ENCODE assay signal across 9 mouse cellular contexts in the genomic region with DNA sequence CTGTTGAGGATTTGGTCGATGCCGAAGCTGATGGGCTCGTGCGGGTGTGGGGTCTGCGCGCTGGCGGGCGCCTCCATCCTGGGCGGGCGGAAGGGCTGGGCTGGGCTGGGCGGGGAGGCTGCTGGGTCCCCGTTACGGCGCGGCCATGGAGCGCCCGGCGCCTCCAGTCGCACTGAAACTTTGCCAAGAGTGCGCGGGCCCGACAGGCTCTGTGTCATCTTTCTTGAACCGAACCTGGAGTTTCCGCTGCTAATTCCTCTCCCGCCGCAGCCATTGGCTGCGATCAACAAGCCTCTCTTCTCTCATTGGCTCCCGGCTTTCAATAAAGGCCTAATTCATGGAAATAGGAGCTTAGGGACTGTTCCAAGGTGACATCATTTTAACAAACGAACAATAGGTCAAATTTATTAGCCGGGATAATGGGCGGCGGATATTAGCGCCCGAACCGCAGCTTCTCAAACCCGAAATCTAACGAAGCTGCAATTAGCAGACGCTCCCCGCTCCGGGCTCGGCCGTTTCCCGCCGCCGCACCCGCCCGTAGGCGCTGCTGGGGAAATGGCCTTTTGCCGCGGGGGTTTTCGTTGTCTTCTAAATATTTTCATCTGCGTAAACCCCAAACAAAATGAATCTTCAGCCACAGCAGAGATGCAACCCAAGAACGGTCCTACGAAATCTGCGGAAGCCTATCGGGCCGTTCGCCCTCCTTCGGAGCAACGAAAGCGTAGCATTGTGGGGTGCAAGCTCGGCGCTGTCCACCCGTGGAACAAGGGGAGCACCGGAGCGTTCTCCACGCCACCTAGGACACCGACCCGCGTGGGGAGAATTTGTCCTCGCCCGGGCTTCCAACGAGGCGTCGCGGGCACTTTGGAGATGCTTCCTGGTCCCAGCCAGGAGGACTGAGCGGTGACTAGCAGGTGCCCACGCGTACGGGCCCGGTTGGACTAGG. TPM values are rescaled to one million over a fixed set of nuclear protein-coding genes. Genes with fewer than 3 reads are reported as not detected.
DNase-seq lines count a peak whose midpoint lies in the region; ATAC-seq and TF ChIP-seq lines count a peak whose summit lies in the region.
"Had no signal": no experiment of that assay in that cellular context is flagged by ENCODE, and none has a peak within 500 bp of the region (broad histone marks: within the 10 kb centered on the region; RNA-seq: fewer than 3 reads in every experiment).

Gene Tlx3, minus strand, starts transcription at position 207 of the 946 bp plus-strand sequence.

- DNase-seq in liver, embryonic 11.5 days (ENCODE audit: low spot score), result peak; percentile 52
- DNase-seq in liver, result no peak
- peak; percentile 14 for DNase-seq in c-Kit-positive CD71-positive TER-119-negative erythroid progenitor cells, embryonic 14.5 days (ENCODE audit: low read depth)
- peak; percentile 83 for DNase-seq in hindbrain, postnatal 0 days (ENCODE audit: low spot score)
- DNase-seq in c-Kit-positive CD71-positive TER-119-positive erythroid progenitor cells, embryonic 14.5 days (ENCODE audit: low spot score), result no peak
- no peak for DNase-seq in ovary, adult 18-20 months (ENCODE audit: low spot score)

- peak within 1 kb of the TSS; percentile 35 for H3K4me3 ChIP-seq in liver, embryonic 11.5 days (ENCODE audit: low read depth, low read length)
- peak within 1 kb of the TSS; percentile 24 for H3K4me3 ChIP-seq in embryonic facial prominence, embryonic 15.5 days (replicated peaks)
- peak within 1 kb of the TSS; percentile 40 for H3K4me3 ChIP-seq in hindbrain, postnatal 0 days (ENCODE audit: low read length)
- H3K4me3 ChIP-seq in midbrain, embryonic 12.5 days, result peak within 1 kb of the TSS; percentile 39

- H3K36me3 ChIP-seq in liver, embryonic 11.5 days (ENCODE audit: control insufficient read depth, insufficient read depth, low read length), result no peaks in the 10 kb centered on the region
- no peaks in the 10 kb centered on the region for H3K36me3 ChIP-seq in embryonic facial prominence, embryonic 15.5 days
- no peaks in the 10 kb centered on the region for H3K36me3 ChIP-seq in hindbrain, postnatal 0 days (ENCODE audit: insufficient read depth, low read length)
- H3K36me3 ChIP-seq in midbrain, embryonic 12.5 days, result no peaks in the 10 kb centered on the region

- H3K9me3 ChIP-seq in liver, embryonic 11.5 days (ENCODE audit: control insufficient read depth, low read length), result no peaks in the 10 kb centered on the region
- H3K9me3 ChIP-seq in embryonic facial prominence, embryonic 15.5 days (replicated peaks), result no peaks in the 10 kb centered on the region
- no peaks in the 10 kb centered on the region for H3K9me3 ChIP-seq in hindbrain, postnatal 0 days (ENCODE audit: low read length)
- H3K9me3 ChIP-seq in midbrain, embryonic 12.5 days, result no peaks in the 10 kb centered on the region

- H3K27ac ChIP-seq in liver, embryonic 11.5 days (ENCODE audit: low read depth, low read length), result no peak within 1 kb of the TSS
- no peak within 1 kb of the TSS for H3K27ac ChIP-seq in embryonic facial prominence, embryonic 15.5 days (replicated peaks)
- peak within 1 kb of the TSS; percentile 75 for H3K27ac ChIP-seq in hindbrain, postnatal 0 days
- no peak within 1 kb of the TSS for H3K27ac ChIP-seq in midbrain, embryonic 12.5 days (replicated peaks)

- H3K4me2 ChIP-seq in liver, embryonic 11.5 days, result peak within 1 kb of the TSS; percentile 56
- peak within 1 kb of the TSS; percentile 54 for H3K4me2 ChIP-seq in embryonic facial prominence, embryonic 15.5 days (replicated peaks)
- H3K4me2 ChIP-seq in hindbrain, postnatal 0 days (ENCODE audit: low read depth, low read length), result peak within 1 kb of the TSS; percentile 41
- H3K4me2 ChIP-seq in midbrain, embryonic 12.5 days (replicated peaks), result peak within 1 kb of the TSS; percentile 53

- under 1% methylated on average over 79 of the region's 81 CpGs for WGBS in liver, embryonic 11.5 days
- under 1% methylated on average over 81 of the region's 81 CpGs for WGBS in embryonic facial prominence, embryonic 15.5 days
- 1% methylated on average over 81 of the region's 81 CpGs for WGBS in hindbrain, postnatal 0 days
- WGBS in midbrain, embryonic 12.5 days, result under 1% methylated on average over 81 of the region's 81 CpGs

- no peak for TF ChIP-seq CTCF in hindbrain, postnatal 0 days (IDR thresholded peaks at IDR 0.05; ENCODE audit: low read depth)

- ATAC-seq in liver, embryonic 11.5 days (replicated peaks; ENCODE audit: low FRiP score), result 0 out of 2 replicates have a peak, but pooled peaks have one; percentile 22
- peak; percentile 21; the same call in 1 of the 2 replicates for ATAC-seq in embryonic facial prominence, embryonic 15.5 days (ENCODE audit: insufficient number of reproducible peaks, low FRiP score, low TSS enrichment, low read depth)
- ATAC-seq in hindbrain, postnatal 0 days, result peak; percentile 64
- peak; percentile 53 for ATAC-seq in midbrain, embryonic 12.5 days (ENCODE audit: low FRiP score, low read depth)

- peaks cover 16% of the 10 kb centered on the region; the same call in 1 of the 2 replicates for H3K4me1 ChIP-seq in liver, embryonic 11.5 days (replicated peaks; ENCODE audit: control insufficient read depth, insufficient read depth, low read length)
- peaks cover 41% of the 10 kb centered on the region for H3K4me1 ChIP-seq in embryonic facial prominence, embryonic 15.5 days
- H3K4me1 ChIP-seq in hindbrain, postnatal 0 days (ENCODE audit: insufficient read depth, low read length), result no peaks in the 10 kb centered on the region
- H3K4me1 ChIP-seq in midbrain, embryonic 12.5 days, result peaks cover 41% of the 10 kb centered on the region

- peaks cover 94% of the 10 kb centered on the region for H3K27me3 ChIP-seq in liver, embryonic 11.5 days (replicated peaks; ENCODE audit: control insufficient read depth, insufficient read depth, low read length)
- peaks cover 98% of the 10 kb centered on the region for H3K27me3 ChIP-seq in embryonic facial prominence, embryonic 15.5 days
- H3K27me3 ChIP-seq in hindbrain, postnatal 0 days (ENCODE audit: insufficient read depth, low read length), result peaks cover 62% of the 10 kb centered on the region
- peaks cover 98% of the 10 kb centered on the region for H3K27me3 ChIP-seq in midbrain, embryonic 12.5 days

- no peak within 1 kb of the TSS for H3K9ac ChIP-seq in liver, embryonic 11.5 days (ENCODE audit: low read depth, low read length)
- H3K9ac ChIP-seq in embryonic facial prominence, embryonic 15.5 days, result no peak within 1 kb of the TSS
- H3K9ac ChIP-seq in hindbrain, postnatal 0 days (replicated peaks; ENCODE audit: low read length), result peak within 1 kb of the TSS; percentile 51
- H3K9ac ChIP-seq in midbrain, embryonic 12.5 days (replicated peaks), result peak within 1 kb of the TSS; percentile 32

RNA-seq across cellular contexts. Expression of gene Tlx3, which starts in this region (rescaled TPM):
- polyA plus RNA-seq in liver, embryonic 11.5 days (2014; fragmentation: Nextera tagmentation; extraction: Ambion mirVana), result not detected in 2 replicates
- polyA plus RNA-seq in embryonic facial prominence, embryonic 15.5 days (2015; fragmentation: Nextera tagmentation; extraction: Ambion mirVana), result 0.52 and 0.63 TPM in 2 replicates
- total RNA-seq in hindbrain, postnatal 0 days (2014; rRNA removed), result 39.4 and 39.6 TPM in 2 replicates
- 11.3 and 14.5 TPM in 2 replicates for polyA plus RNA-seq in hindbrain, postnatal 0 days (2015; fragmentation: Nextera tagmentation; extraction: Ambion mirVana)
- 4.3 and 5.0 TPM in 2 replicates for polyA plus RNA-seq in midbrain, embryonic 12.5 days (2016; fragmentation: Nextera tagmentation; extraction: Ambion mirVana)
- polyA plus RNA-seq: gonadal fat pad, adult 2 months had no signal

Comparison
In these comparisons a context has a peak if more than half of its experiments do, and no peak if none do; other contexts are left out.
1. Peak in DNase-seq, ATAC-seq, H3K4me3 ChIP-seq and H3K4me2 ChIP-seq in liver, embryonic 11.5 days; RNA of the gene not detected or under 1 TPM.
2. Peak in ATAC-seq, H3K4me3 ChIP-seq and H3K4me2 ChIP-seq in embryonic facial prominence, embryonic 15.5 days; RNA of the gene not detected or under 1 TPM.
3. DNase-seq: peak in c-Kit-positive CD71-positive TER-119-negative erythroid progenitor cells, embryonic 14.5 days (single experiment) and hindbrain, postnatal 0 days (single experiment); none in liver (single experiment), c-Kit-positive CD71-positive TER-119-positive erythroid progenitor cells, embryonic 14.5 days (single experiment) and ovary, adult 18-20 months (single experiment).
4. H3K9ac ChIP-seq: peak in hindbrain, postnatal 0 days (single experiment) and midbrain, embryonic 12.5 days (single experiment); none in liver, embryonic 11.5 days (single experiment) and embryonic facial prominence, embryonic 15.5 days (single experiment).
5. Peak in every context shown above with its lines, with median percentiles within 50 percentile points of each other: ATAC-seq, H3K4me2 ChIP-seq and H3K4me3 ChIP-seq.